Mouse (Mus musculus): Measurements from ENCODE around the gene Cyp1a2.
"Not testable (repeated sequence)": the region's sequence is repeated elsewhere in the genome, so short reads cannot be mapped to it uniquely, and the experiment has no call there.

Cyp1a2 gene

DNA sequence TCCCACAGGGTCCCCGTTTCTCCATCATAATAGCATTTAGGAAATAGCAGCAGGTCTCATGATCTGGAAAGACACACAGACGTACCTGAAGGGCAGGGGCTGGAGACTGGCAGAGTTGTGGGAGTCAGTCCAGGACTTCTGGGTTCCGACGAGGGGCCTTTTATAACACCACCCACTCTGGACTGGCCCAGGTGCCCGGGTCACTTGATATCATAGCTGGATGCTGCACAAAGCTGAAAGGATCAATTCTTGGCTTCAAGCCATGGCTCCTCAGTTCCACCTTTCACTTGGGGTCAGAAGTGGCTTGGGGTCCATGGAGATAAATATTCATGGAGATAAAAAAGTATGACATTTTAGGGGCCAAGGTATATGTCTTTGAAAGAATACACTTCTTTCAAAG is at the start of gene Cyp1a2:
TSS of gene Cyp1a2 (minus strand) at position 184 of the 400 bp plus-strand sequence.
- DNase-seq (ENCODE audit: low spot score): no peak

DNA sequence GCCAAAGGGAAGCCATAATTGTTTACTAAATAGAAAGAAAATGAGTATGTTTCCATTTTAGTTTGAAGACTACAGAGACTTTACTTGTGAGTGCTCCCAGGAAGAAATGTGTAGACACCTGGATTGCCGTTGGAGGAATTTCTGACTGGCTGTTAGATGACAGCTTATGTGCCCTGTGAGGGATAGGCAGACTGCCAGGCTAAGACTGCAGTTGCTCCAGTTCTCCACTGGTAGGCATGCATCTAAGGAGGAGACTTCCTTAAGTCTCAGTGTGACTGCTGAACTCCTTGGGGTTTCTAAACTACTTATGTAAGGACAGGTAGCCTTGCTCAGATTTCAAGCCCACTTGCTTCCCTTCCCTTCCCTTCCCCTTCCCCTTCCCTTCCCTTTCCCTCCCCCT is 44.8 kb upstream of the Cyp1a2 start:
- no peak for DNase-seq (ENCODE audit: low spot score)

- no peak for DNase-seq (ENCODE audit: low spot score)
These were observed 41.2 kb upstream of the Cyp1a2 start for GRCm38 (mm10) chr9:57724701-57725100.

DNA sequence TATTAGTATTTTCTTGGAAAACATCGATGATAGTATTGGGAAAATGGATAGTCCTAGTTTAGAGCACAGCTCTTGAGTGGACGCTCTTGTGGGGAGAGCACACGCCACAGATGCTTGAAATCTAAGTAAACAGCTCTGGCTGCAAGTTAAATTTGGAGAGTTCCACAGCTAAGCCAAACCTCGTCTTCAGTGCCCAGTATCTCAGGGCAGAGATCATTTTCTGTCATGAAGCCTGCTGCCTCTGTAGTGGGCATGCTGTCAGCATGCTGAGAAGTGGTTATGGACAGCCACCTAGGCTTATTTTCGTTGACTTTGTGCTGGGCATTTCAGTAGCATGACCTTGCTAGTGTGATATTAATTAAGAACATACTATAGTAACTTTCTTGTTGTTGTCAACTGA is 40.3 kb upstream of the Cyp1a2 start:
- DNase-seq (ENCODE audit: low spot score): no peak

GRCm38 (mm10) chr9:57723315-57723715 is 39.8 kb upstream of the Cyp1a2 start:
- no peak for DNase-seq (ENCODE audit: low spot score)

DNA sequence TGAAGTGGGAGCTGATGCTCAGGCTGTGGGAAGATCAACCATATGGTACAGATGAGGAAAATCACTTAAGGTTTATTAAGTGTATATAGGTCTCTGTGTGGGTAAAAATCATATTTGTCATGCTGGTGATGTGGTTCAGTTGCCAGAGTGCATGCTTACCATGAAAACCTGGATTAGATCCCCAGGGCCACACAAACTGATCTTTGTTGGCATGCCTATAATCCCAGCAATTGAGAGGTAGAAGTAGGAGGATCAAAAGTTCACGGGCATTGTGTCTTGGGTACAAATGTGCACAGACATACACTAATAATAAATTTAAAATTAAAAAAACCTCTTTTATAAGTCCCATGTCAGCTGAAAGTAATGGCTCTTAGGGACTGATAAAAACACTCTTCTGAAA is 38.9 kb upstream of the Cyp1a2 start:
- DNase-seq (ENCODE audit: low spot score): no peak

DNA sequence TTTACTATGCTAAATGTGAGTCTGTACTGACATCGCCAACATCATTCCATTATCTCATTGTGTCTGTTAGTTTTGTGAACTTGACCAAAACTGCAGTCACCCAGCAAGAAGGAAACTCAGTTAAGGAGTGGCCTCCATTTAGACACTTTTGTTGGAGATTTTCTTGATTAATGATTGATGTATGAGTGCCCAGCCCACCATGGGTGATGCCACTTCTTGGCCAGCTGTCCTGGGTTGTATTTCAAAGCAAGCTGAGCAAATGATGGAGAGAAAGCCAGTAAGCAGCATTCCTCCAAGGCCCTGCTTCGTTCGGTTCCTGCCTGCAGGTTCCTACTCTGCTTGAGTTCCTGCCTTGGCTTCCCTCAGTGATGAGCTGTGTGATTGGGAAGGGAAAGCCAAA is 37.2 kb upstream of the Cyp1a2 start:
- no peak for DNase-seq (ENCODE audit: low spot score)

DNA sequence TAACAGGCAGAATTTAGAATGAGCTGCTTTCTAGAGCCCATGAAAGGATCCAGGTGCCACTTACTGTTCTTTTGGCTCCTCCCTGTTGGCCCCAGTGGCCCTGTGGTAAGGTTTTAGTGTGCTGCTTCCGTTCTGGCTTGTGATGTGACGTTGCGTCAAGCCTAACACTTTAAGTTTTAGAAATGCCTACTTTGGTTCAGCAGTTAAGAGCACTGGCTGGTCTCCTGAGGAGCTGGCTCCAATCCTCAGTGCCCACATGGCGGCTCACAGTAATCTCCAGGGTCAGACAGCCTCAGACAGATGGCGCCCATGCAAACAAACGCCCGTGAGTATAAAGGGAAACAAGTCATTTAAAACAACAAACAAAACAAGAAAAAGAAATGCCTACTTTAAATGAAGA is 34.9 kb upstream of the Cyp1a2 start:
- DNase-seq (ENCODE audit: low spot score): no peak

DNA sequence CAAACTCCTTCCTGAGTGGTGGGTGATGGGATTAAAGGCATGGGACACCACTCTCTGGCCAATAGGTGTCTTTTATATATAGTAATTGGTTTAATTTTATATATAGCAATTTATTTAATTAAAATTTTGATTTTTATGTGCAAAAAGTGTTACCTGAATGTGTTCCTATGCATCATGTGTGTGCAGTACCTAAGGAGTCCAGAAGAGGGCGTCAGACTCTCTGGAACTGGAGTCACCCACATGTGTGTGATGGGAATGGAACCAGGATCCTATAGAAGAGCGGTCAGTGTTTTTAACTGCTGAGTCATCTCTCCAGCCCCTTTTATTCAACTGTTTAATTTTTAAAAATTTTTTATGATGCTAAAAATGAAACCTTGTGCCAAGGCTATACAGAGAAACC is 28.7 kb upstream of the Cyp1a2 start:
- DNase-seq (ENCODE audit: low spot score): no peak

DNA sequence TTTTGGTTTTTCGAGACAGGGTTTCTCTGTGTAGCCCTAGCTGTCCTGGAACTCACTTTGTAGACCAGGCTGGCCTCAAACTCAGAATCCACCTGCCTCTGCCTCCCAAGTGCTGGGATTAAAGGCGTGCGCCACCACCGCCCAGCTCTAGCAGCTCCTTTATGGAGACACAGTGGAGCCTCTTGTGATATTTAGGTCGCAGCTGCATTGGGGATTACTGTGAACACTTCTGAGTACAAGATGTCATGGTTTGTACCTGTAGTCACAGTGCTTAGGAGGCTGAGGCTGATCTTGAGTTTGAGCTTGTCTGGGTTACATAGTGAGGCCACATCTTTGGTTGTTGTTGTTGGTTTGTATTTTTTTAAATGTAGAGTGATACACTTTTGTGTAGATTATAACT is 26.7 kb upstream of the Cyp1a2 start:
- DNase-seq (ENCODE audit: low spot score): not testable (repeated sequence)

GRCm38 (mm10) chr9:57708720-57709274 is 25.3 kb upstream of the Cyp1a2 start:
- peak; percentile 24 for DNase-seq (ENCODE audit: low spot score)

DNA sequence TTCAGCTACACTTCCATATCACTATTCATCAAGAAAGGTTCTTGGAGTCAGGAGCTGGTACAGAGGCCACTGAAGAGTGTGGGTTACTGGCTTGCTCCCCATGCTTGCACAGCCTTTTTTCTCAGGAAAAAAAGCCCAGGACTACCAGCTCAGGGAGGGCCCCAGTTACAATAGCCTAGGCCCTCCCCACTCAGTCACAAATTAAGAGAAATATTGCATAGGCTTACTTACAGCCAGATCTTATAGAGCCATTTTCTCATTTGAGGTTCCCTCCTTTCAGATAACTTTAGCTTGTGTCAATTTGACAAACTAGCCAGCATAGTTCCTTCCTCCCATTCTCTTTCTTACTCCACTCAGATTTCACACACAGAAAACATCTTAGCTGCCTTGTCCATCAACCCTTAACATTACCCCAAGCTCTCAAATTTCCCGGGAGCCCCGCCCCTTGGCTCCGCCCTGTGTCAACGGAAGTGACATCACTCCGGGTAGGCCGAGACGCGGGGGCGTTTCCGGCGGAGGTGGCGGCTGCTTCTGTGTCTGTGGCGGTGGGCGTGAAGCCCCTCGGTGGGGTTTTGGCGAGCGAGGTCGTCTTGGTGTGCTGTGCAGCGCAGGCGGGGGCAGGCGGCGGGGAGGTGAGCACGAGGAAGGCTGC is 24.7 kb upstream of the Cyp1a2 start, which contains the start of gene Edc3:
TSS of gene Edc3 (plus strand) at position 473 of the 652 bp plus-strand sequence.
- DNase-seq (ENCODE audit: low spot score): peak; percentile 82

GRCm38 (mm10) chr9:57706496-57706895 is 23.0 kb upstream of the Cyp1a2 start:
- no peak for DNase-seq (ENCODE audit: low spot score)

- DNase-seq (ENCODE audit: low spot score): peak; percentile 48
These were observed 15.1 kb upstream of the Cyp1a2 start for GRCm38 (mm10) chr9:57698466-57699150.

- no peak for DNase-seq (ENCODE audit: low spot score)
These were observed 13.9 kb upstream of the Cyp1a2 start for GRCm38 (mm10) chr9:57697380-57697779.

DNA sequence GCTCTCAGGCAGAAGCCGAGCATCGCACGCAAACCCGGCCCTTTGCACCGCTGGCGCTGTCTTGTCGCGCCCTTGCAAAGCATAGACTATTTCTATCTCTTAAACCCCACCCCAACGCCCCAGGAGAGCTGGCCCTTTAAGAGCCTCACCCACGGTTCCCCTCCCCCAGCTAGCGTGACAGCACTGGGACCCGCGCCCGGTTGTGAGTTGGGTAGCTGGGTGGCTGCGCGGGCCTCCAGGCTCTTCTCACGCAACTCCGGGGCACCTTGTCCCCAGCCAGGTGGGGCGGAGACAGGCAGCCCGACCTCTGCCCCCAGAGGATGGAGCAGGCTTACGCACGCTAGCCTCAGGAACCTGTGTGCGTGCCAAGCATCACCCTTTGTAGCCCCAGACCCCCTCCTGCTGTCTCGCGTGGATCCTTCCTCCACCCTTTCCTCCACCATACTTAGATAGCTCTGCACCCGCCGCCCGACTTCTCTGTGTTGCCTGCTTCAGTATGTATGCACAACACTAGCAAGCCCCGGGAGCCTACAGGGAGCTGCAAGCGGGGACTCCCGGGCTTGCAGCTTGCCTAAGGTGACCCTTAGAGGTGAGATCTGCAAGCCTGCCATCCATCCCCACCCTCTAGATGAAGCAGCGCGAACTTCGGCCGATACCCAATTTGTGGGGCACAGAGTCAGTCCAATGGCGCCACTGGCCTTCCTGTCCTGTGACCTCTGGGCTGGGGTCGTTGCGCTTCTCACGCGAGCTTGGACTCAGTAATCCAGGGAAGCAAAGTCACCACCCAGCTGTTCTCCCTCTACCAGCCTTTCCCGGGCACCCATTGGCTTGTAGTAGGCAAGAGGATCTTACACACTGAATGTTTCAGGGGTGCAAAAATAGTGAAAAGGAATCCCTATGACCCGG is 13.1 kb upstream of the Cyp1a2 start:
- peak; percentile 18 for DNase-seq (ENCODE audit: low spot score)

DNA sequence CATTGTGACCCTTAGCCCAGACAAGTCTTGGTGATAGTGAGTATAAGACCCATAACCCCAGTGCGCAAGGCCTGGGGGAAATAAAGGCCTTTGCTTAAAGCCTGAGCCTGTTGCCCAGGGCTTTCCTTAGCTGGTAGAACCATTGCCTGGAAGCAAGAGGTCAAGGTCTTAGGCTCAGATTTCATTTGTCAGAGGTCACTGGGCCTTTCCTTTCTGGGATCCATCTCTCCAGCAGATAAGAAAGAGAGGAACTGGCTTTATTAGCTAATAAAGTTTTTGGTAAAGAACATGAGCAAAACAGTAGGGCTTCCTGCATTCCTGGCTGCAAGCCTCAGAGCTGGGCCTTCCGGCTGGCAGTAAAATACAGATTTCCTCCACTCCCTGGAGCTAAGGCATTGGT is 10.6 kb upstream of the Cyp1a2 start:
- no peak for DNase-seq (ENCODE audit: low spot score)

DNA sequence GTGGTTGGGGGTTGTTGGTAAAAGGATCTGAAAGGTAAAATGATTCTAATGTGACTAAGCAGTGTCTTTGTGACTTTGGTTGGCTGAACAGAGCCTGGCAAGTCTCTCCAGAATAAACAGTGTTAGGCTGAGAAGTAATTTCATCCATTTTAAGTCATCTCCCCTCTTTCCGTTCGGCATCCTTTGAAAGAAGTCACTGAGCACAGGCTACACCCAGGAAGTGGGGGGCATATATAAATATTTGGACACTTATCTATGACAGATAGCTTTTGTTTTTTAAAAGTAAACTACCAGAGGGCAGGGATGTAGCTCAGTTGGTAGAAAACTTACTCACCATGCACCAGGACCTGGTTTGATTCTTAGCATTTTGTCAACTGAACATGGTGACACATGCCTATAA is 5.1 kb upstream of the Cyp1a2 start:
- DNase-seq (ENCODE audit: low spot score): no peak

DNA sequence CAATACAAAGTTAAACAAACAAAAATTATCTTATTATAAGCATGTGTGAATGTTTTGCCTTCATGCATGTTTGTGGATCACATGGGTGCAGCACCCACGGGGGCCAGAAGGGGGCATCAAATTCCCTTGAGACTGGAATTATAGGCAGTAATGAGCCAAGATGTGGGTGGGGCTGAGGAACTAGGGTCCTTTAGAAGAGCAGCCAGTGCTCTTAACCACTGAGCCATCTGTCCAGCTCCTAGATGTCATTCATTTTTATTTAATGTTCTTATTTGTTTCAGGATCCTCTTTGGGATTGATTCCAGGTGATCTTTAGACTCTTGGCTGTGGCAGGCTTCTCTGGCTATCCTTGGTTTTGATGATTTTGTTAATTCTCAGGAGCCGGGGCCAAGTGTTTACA is 4.7 kb upstream of the Cyp1a2 start:
- DNase-seq (ENCODE audit: low spot score): no peak

DNA sequence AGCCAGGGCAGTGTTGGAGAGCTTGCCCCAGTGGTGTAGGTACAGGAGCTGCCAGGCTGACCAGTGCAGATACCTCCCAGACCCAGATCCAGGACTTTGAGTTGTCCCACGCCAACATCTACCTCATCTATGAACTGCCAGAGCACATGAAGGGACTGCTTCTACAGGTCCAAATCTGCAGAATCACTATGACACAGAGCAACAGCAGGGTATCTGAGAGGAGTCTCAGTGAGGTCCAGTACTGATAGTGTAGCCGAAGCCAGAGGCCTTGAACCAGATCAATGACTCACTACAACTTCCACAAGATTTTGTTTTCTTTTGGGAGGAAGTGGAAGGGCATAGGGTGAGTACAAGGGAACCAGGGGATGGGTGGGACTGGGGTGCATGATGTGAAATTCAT is 4.2 kb upstream of the Cyp1a2 start, which contains the start of gene Cyp1a1:
TSS of gene Cyp1a1 (plus strand) at position 178 of the 400 bp plus-strand sequence.
- no peak for DNase-seq (ENCODE audit: low spot score)

DNA sequence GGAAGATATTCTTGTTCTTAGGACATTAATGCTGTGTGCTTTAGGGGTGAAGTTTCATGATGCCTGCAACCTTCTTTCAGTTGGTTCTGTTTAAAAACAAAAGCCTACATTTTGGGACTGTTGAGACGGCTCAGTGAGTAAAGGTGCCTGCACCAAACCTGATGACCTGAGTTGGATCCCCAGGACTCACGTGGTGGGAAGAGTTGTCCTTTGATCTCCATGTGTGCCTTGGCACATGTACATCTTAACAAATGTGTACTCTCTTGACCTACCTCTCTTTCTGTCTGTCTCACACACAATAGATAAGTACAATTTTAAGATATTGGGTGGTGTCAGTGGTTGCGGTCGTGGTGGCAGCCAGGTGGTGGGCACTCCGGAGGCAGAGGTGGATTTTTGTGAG is 2.5 kb upstream of the Cyp1a2 start:
- no peak for DNase-seq (ENCODE audit: low spot score)

DNA sequence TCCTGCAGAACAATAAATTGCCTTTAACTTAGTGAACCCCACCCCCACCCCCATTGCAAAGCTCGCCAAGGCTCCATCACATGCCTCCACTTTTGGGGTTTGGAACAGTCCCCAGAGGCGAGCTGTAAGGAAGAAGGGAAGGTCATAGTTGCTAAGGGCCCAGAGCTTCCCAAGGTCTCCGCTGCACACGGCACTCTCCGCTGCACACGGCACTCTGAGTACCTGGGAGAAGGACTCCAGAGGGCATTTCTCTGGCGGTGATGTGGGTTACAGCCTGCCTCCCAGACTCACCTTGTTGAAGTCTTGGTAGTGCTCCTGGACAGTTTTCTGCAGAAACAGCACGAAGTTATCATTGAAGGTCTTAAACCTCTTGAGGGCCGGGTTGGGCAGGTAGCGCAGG is 2.1 kb downstream of the Cyp1a2 start:
- DNase-seq (ENCODE audit: low spot score): no peak
